Mouse (Mus musculus) duodenum, adult 2 months (tissue): Measurements from ENCODE around the gene Olfr1251. TPM values are rescaled to one million over a fixed set of nuclear protein-coding genes. Genes with fewer than 3 reads are reported as not detected.

Experiments used
- polyA plus RNA-seq: library from polyadenylated mRNA; depleted of rRNA; stranded (reverse); fragments of >200 nt; gene quantifications from 2 replicates; pipeline ENCODE4 v1.2.3, GENCODE M21; 2012; ENCODE audit warnings: low replicate concordance; rRNA removed

The Olfr1251 gene
- not detected in 2 replicates for polyA plus RNA-seq

GRCm38 (mm10) chr2:89671836-89672235, at the start of gene Olfr1251:
Olfr1251 (minus strand) TSS chr2:89671936.

GRCm38 (mm10) chr2:89661367-89661766, 10.4 kb downstream of the Olfr1251 start, which contains the start of gene Olfr1250:
Olfr1250 (minus strand) TSS chr2:89661467.

DNA sequence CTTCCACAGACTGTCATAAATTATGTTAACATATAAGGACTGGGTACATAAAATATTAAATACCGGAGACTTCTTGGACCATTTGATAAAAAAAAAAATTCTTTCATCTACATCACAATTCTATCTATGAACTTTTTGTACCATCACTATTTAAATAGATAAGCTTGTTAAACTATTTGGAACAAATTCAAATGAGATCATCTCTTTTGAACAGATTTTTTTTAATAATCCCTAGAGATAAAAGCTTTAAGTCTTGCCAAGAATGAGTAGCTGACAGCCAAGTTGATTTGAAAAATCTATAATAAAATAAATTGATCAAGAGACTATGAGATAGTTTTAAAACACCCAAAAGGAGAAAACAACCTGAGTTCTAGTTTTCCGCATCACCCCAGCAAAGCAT, 36.9 kb downstream of the Olfr1251 start, which contains the start of gene Olfr1249:
Olfr1249 (minus strand) TSS at position 101 of the 400 bp plus-strand sequence.

GRCm38 (mm10) chr2:89618145-89618544, 53.6 kb downstream of the Olfr1251 start, which contains the start of gene Olfr1248:
Olfr1248 (minus strand) TSS chr2:89618245.

Other genes with a start within 250 kb of the Olfr1251 start
- not detected in 2 replicates for gene Olfr1240, start 228.9 kb downstream of the Olfr1251 start, polyA plus RNA-seq
- not detected in 2 replicates for gene Olfr1241, start 184.8 kb downstream of the Olfr1251 start, polyA plus RNA-seq
- not detected in 2 replicates for gene Olfr1242, start 173.6 kb downstream of the Olfr1251 start, polyA plus RNA-seq
- gene Olfr1243, start 140.4 kb downstream of the Olfr1251 start, polyA plus RNA-seq, result not detected in 2 replicates
- gene Olfr1245, start 93.5 kb downstream of the Olfr1251 start, polyA plus RNA-seq, result not detected in 2 replicates
- gene Olfr1246, start 78.8 kb downstream of the Olfr1251 start, polyA plus RNA-seq, result not detected in 2 replicates
- not detected in 2 replicates for gene Olfr1247, start 57.8 kb downstream of the Olfr1251 start, polyA plus RNA-seq
- gene Olfr1248, start 53.7 kb downstream of the Olfr1251 start, polyA plus RNA-seq, result not detected in 2 replicates
- gene Olfr1249, start 37.0 kb downstream of the Olfr1251 start, polyA plus RNA-seq, result not detected in 2 replicates
- not detected in 2 replicates for gene Olfr1250, start 10.5 kb downstream of the Olfr1251 start, polyA plus RNA-seq
- not detected in 2 replicates for gene Olfr1252, start 53.1 kb upstream of the Olfr1251 start, polyA plus RNA-seq
- gene Olfr1253, start 85.2 kb upstream of the Olfr1251 start, polyA plus RNA-seq, result not detected in 2 replicates
- gene Olfr1254, start 121.7 kb upstream of the Olfr1251 start, polyA plus RNA-seq, result not detected in 2 replicates
- gene Olfr1255, start 140.1 kb upstream of the Olfr1251 start, polyA plus RNA-seq, result not detected in 2 replicates
- not detected in 2 replicates for gene Olfr1256, start 169.6 kb upstream of the Olfr1251 start, polyA plus RNA-seq
- not detected in 2 replicates for gene Olfr48, start 176.3 kb upstream of the Olfr1251 start, polyA plus RNA-seq
- gene Olfr1257, start 206.5 kb upstream of the Olfr1251 start, polyA plus RNA-seq, result not detected in 2 replicates